Mouse (Mus musculus) spleen, postnatal 36 days (tissue): Measurements from ENCODE around the gene B2m.
"Not testable (repeated sequence)": the region's sequence is repeated elsewhere in the genome, so short reads cannot be mapped to it uniquely, and the experiment has no call there.

ENCODE experiments used
- DNase-seq, 2 experiments: peaks; one replicate each; pipeline ENCODE4 v3.0.0; 2022; ENCODE audit warnings: low spot score in 2 of 2, mixed read lengths in 1 of 2

The B2m gene

GRCm38 (mm10) chr2:122147508-122148241 lies at the start of gene B2m:
Gene B2m (plus strand): TSS chr2:122147686.
- peak; percentile 94 to 96 for DNase-seq

DNA sequence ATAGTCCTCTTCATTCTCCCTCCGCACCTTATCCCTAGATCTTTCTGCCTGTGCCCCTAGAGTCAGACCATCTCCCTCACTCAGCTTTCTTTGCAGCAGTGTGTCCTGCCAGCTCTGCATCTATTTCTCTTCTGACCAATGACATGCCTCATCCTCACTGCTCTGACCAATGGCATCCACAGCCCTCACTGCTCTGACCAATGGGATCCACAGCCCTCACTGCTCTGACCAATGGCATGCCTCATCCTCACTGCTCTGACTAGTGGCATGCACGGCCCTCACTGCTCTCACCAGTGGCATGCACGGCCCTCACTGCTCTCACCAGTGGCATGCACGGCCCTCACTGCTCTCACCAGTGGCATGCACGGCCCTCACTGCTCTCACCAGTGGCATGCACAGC lies 49.8 kb upstream of the B2m start:
- not testable (repeated sequence) for DNase-seq

DNA sequence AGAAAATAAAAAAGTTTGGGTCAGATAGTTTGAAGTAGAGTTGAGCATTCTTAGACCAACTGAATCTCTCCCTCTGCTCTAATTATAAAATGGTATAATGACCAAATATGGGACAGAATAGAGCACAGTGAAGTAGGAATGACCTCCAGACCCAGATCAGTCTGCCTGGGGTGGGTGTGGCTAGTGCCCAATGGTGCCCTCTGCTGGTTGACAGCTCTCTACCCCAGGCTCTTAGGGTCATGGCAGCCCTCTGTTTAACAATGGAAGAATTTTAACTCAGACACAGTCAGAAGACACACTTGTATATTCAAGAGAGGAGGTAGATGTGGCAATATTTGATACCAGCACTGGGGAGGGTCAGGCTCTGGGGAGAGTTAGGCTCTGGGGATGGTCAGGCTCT lies 45.4 kb upstream of the B2m start:
- peak; percentile 12 to 31 for DNase-seq

DNA sequence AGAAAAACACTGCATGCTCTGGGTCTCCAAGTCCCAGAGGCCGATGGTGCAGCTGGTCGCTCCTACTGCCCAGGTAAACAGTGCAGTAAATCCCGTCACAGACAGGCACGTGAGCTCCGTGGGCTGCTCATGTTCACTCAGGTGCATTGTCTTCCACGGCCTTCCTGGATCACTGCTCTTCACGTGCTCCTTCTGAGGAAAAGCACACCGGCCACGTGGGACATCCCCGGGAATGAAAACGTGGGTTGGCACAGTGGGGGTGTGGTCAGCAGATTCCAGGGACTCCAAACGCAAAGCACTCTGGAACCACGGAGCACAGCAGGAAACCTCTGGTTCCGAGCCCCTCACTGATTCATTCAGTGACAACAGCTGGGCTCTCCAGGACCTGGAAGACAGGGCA lies 39.4 kb upstream of the B2m start:
- DNase-seq: no peak

DNA sequence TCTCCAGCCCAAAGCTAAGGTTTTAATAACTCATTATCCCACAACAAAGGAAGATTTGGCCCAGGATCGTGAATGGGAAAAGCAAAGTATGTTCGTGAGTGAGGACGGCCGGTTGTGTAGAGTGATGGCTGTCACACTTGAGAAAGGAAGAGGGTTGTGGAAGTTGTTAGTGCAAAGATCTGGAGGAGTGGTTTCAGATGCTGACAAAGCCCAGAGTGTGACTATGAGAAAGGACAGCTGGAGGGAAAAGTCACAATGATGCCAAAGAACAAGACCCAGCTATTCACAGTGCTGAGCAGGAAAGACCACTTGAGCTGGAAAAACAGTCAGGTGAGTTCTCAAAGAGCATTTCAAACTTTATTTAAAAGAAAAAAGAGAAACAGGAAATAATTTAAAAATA lies 37.8 kb upstream of the B2m start:
- DNase-seq: no peak

DNA sequence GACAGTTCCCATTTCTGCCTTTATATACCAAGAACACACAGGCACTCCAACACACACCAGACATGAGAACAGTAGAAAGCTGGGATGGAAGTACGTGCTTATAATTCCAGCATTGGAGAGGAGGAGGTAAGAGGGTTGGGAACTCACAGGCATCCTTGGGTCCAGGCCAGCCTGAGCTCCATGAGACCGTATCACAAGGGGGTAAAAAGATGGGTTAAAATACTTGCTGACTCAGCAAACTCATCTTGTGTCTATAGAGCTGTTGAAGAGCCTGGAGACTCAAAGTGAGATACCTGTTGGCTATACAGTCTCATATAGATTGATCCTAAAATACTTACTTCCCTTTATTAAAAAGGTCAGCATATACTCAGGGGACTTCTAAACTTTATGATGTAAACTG lies 30.6 kb upstream of the B2m start:
- no peak for DNase-seq

DNA sequence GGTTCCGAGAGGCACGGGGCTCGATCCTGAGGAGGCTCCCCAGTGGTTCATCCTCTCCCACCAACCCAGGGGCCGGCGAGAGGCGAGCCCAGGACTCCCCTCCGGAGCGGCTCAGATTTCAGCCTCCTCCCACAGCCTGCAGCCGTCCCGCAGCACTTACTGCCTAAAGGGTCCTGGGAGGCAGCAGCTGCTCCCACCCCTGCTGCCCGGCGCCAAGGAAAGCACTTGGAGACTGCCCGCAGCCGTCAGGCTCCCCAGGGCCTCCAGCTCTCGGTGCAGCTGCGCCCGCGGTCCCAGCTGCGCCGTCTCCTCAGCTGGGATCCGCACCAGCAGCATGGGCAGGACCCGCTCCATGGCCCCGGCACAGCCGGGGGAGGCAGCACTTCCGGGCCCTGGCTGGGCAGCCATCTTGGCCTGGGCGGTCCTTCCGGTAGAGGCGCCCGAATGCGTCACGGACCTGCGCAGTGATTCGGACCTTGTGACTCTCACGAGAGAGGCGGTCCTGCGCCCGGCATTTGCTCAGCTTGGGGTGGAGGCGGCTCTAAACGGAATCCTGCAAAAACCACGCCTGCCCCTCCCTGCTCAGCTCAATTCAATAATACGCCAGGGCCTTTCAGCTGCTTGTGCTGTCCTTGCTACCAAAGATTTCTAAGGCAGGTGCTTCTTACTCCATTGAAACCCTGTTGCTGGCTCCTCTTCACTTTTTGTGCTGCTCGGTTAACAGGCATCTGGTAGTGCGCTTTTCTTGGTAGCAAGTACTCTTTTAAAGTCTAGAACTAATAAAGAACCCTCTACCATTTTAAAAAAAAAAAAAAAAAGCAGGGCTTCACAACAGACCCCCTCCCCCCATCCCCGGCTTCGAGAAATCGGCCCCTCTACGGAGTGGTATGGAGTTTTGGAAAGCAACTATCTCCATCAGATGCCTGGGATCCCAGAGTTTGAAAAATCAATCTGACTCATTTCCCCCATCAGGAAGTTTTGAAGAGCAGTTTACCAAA lies 29.2 kb upstream of the B2m start, which contains the start of gene Spg11:
Gene Spg11, minus strand, starts transcription at position 426 of the 998 bp plus-strand sequence.
- peak; percentile 97 to 98 for DNase-seq

DNA sequence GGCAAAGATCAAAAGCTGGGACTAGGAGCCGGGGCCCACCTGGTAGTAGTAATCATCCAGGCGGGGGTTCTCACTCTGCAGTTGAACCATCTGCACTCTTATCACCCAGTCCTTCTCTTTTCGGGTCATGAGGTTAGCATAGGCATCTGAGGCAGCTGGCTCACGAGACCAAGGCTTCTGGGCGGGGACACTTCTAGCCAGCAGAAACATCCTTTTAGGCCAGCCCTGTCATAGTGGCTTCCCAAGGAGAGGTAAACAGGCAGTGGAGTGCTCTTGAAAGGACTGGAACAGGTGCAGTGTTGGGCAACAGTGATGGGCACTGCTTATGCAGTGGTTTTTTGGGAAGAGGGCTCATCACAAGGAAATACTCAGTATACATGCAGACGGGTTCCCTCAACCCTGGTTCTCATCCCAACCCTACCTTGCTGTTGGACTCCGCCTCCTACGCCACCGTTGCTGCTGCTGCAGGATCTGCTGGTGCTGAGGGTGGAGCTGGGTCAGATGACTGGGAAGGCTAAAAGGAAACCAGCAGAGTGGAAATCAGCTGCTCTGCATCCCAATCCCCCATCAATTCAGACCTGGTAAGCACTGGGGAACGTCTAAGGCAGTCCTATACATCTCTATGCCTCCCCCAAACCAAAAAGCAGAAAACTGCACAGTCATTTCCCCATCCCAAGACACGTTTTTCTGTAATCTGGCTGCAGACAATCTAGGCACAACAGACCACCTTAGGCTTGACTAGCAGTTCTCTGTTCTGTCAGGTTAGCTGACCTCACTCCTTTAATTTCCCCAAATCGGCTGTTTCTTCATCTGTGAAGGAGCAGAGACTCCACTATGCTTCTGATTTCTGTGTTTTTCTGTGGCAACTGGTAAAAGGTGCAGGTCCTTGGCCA lies 21.6 kb upstream of the B2m start:
- DNase-seq: no peak

DNA sequence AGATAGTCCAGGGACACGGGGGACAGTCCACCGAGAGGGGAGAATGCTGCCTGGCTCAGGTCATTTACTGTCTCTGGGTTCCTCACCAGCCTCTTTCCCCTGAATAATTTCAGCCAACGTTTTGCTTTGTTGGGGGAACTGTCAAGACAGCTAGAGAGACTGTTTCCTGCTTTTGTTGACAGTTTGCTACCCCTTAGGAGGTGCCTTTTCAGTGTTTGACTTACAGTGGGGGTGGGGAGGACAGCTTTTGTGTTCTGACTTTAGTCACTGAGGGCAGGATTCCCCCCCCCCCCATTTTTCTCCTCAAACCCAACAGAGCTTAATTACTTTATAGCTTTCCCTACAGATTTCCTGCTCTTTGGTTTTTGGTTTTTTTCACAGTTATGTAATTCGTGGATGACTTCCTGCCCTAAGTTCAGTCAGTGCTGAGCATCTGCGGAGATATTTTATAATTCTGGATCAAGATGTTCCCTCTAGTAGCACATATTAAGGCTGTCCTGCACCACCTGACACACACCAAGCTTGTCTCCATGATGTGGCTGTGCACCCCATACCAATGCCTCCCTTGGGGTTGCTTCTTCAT lies 20.6 kb upstream of the B2m start:
- DNase-seq: no peak

GRCm38 (mm10) chr2:122127635-122128034 lies 19.9 kb upstream of the B2m start:
- DNase-seq: no peak

DNA sequence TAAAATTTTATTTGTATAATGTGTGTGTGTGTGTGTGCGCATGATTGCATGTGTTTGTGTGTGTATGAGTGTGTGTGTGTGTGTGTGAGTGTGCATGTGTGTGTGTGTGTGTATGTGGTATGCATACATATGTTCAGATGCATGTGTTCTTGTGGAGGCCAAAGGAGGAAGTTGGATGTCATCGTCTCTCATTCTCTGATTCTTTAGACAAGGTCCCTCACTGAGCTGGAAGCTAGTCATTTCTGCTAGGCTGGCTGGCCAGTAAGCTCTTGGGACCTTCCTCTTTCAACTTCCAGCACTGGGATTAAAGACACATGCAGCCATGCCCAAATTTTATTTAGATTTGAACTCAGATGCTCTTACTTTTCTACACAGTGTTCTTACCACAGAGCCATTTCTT lies 15.4 kb upstream of the B2m start:
- no peak for DNase-seq

GRCm38 (mm10) chr2:122132618-122133017 lies 14.9 kb upstream of the B2m start:
- DNase-seq: no peak

DNA sequence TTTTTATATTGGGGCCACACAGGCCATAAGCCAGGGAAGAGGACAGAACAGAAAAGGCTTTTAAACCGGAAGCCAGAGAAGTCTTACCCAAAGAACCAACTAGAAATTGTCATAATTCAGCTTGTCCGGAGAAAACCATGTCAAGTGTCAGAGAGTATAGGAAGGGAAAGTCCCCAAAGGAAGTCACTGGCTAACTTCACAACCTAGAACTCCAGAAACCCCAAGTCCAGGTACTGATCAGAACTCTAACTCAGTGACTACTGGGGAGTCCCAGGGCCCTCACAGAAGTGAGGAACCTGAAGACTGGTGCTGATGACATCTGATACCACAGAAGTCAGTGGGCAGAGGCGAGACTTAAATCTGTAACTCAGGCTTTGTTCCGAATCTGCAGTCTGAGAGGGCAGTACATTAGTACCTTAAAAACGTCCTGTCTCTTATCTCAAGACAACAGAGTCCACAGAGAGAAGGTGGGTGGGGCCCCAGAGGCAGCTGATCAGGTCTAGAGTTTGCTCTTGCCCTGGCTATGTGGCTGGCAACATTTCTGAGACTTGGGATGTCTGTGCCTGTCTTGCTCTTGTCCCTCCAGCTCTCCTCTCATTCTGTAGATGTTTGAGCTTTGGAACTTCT lies 9.5 kb upstream of the B2m start:
- DNase-seq: peak; percentile 39 to 60

DNA sequence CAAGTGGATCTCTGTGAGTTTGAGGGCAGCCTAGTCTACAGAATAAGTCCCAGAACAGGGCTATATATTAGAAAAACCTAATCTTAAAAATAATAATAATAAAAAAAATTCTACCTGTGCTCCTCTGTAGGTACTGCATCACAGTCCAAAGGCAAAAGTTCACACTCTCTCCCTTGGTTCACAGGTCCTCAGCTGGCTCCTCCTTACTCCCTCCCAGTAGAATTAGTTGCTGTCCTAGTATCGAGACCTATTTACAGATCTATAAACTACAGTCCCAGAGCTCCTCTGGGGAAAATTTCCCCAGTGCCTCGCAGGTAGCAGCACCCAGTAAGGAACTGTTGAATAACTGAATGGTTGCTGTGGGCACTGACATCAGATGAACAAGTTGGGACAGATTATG lies 6.7 kb upstream of the B2m start:
- no peak for DNase-seq

DNA sequence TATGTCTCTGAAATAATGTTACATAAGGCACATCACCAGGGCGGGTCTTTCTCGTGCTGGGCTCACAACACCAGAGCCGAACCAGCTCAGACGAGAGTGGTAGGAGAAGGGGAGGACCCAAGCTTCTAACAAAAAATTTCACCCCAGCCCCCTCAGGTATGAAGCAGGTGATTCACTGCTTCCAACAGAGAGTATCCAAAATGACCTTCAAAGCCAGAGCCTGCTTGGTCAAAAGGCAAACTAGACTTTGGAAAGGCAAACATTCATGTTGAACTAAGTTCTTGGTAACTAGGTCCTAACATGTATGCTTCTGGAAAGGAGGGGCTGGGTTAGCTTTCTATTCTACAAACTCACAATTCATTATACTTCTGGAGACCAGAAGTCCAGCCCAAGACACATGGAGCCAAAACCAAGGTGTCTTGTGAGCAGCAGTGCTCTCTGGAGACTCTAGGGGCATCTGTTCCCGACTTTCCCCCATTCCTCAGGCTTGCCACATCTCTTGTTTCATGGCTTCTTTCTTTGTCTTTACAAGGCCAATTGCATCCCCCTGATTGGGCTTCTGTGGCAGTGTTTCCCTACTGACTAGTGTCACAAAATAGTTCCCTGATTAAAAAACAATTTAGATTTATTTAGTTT lies 6.0 kb upstream of the B2m start:
- no peak for DNase-seq

- no peak for DNase-seq
Measured at GRCm38 (mm10) chr2:122143111-122143510, 4.4 kb upstream of the B2m start.

GRCm38 (mm10) chr2:122145756-122146155 lies 1.7 kb upstream of the B2m start:
- no peak for DNase-seq

DNA sequence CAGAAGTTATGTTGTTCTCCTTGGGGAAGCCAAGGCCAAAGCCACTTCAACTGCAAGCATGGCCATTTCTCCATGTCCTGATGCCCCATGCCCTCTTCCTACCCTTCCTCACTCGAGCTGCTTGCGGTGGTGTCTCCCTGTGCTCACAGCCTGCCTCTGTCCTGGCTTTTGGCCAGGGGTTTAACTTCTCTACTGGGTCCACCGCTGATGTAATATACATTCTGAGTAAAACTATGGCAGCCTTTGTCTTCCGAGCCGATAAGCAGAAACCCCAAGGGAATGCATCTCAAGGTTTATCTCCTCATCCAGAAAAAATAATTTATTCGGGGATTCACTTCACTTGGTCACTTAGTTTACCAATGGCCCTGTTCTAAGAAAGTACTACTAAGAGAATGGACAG lies 799 bp upstream of the B2m start:
- DNase-seq: peak; percentile 20 to 53

- peak; percentile 86 to 88 for DNase-seq
Measured at GRCm38 (mm10) chr2:122148242-122148917, 894 bp downstream of the B2m start.

DNA sequence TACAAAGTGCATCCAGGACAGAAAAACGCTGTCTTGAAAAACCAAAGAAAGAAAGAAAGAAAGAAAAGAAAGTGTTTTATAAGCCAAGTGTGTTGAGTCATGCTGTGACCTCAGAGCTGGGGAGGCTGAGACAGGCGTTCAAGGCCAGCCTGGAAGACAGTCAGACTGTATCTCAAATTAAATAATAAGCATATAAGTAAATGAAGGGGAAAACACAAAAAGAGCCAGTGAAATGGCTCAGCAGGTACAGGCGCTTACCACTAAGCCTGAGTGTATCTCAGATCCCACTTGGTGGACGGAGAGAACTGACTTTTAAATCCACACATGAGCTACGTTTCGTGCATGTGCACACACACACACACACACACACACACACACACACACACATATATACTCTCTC lies 1.8 kb downstream of the B2m start:
- no peak for DNase-seq
